Mouse (Mus musculus): ENCODE results near the gene Ext2.

Ext2 gene

GRCm38 (mm10) chr2:93776267-93777055 is 45.9 kb downstream of the Ext2 start:
- DNase-seq (ENCODE audit: extremely low spot score), result no peak

GRCm38 (mm10) chr2:93775431-93775830 is 46.9 kb downstream of the Ext2 start:
- peak; percentile 44 for DNase-seq (ENCODE audit: extremely low spot score)

GRCm38 (mm10) chr2:93774946-93775345 is 47.4 kb downstream of the Ext2 start:
- no peak for DNase-seq (ENCODE audit: extremely low spot score)

- no peak for DNase-seq (ENCODE audit: extremely low spot score)
These were observed 49.6 kb downstream of the Ext2 start for GRCm38 (mm10) chr2:93772765-93773085.

GRCm38 (mm10) chr2:93772054-93772764 is 50.2 kb downstream of the Ext2 start:
- DNase-seq (ENCODE audit: extremely low spot score), result no peak

GRCm38 (mm10) chr2:93770895-93771294 is 51.5 kb downstream of the Ext2 start:
- no peak for DNase-seq (ENCODE audit: extremely low spot score)

- no peak for DNase-seq (ENCODE audit: extremely low spot score)
These were observed 52.5 kb downstream of the Ext2 start for GRCm38 (mm10) chr2:93769875-93770274.

GRCm38 (mm10) chr2:93765721-93766120 is 56.6 kb downstream of the Ext2 start:
- DNase-seq (ENCODE audit: extremely low spot score), result no peak

GRCm38 (mm10) chr2:93764211-93764610 is 58.2 kb downstream of the Ext2 start:
- DNase-seq (ENCODE audit: extremely low spot score), result no peak

GRCm38 (mm10) chr2:93760389-93760788 is 62.0 kb downstream of the Ext2 start:
- DNase-seq (ENCODE audit: extremely low spot score), result no peak

- DNase-seq (ENCODE audit: extremely low spot score), result no peak
These were observed 63.2 kb downstream of the Ext2 start for GRCm38 (mm10) chr2:93759173-93759572.

- DNase-seq (ENCODE audit: extremely low spot score), result no peak
These were observed 64.1 kb downstream of the Ext2 start for GRCm38 (mm10) chr2:93758298-93758697.

- DNase-seq (ENCODE audit: extremely low spot score), result no peak
These were observed 68.0 kb downstream of the Ext2 start for GRCm38 (mm10) chr2:93754366-93754765.

GRCm38 (mm10) chr2:93753147-93753758 is 69.1 kb downstream of the Ext2 start:
- DNase-seq (ENCODE audit: extremely low spot score), result no peak

- DNase-seq (ENCODE audit: extremely low spot score), result no peak
These were observed 72.7 kb downstream of the Ext2 start for GRCm38 (mm10) chr2:93749709-93750108.

- no peak for DNase-seq (ENCODE audit: extremely low spot score)
These were observed 74.7 kb downstream of the Ext2 start for GRCm38 (mm10) chr2:93747538-93748126.

- no peak for DNase-seq (ENCODE audit: extremely low spot score)
These were observed 75.7 kb downstream of the Ext2 start for GRCm38 (mm10) chr2:93746620-93747019.

- no peak for DNase-seq (ENCODE audit: extremely low spot score)
These were observed 76.2 kb downstream of the Ext2 start for GRCm38 (mm10) chr2:93746162-93746561.

GRCm38 (mm10) chr2:93745741-93746140 is 76.6 kb downstream of the Ext2 start:
- no peak for DNase-seq (ENCODE audit: extremely low spot score)

- DNase-seq (ENCODE audit: extremely low spot score), result no peak
These were observed 77.8 kb downstream of the Ext2 start for GRCm38 (mm10) chr2:93744346-93745229.

GRCm38 (mm10) chr2:93741700-93742099 is 80.7 kb downstream of the Ext2 start:
- no peak for DNase-seq (ENCODE audit: extremely low spot score)
